Mouse (Mus musculus): ENCODE measurements around the gene Tspan4. TPM values are rescaled to one million over a fixed set of nuclear protein-coding genes. Genes with fewer than 3 reads are reported as not detected.

Gene Tspan4
- polyA plus RNA-seq, 1 experiment from 2014 or later = 107 TPM

GRCm38 (mm10) chr7:141510681-141511191 lies 35.7 kb downstream of the Tspan4 start:
- H3K4me3 ChIP-seq (ENCODE audit: low read depth, low read length) = no peak overlapping the region
- DNase-seq (ENCODE audit: low spot score) (no peak), ATAC-seq (no peak)
- H3K9ac ChIP-seq (replicated peaks; ENCODE audit: low read depth) = no peak overlapping the region
- 66% methylated on average over 8 of the region's 8 CpGs for WGBS
- no peak overlapping the region for H3K4me2 ChIP-seq (replicated peaks; ENCODE audit: low read depth, low read length)
- H3K36me3 ChIP-seq (ENCODE audit: insufficient read depth, low read length) = no peaks in the 10 kb centered on the region
- no peaks in the 10 kb centered on the region for H3K9me3 ChIP-seq (ENCODE audit: low read length)
- no peak overlapping the region for H3K27ac ChIP-seq (ENCODE audit: low read length)
- H3K4me1 ChIP-seq (ENCODE audit: insufficient read depth, low read depth, low read length) = no peaks in the 10 kb centered on the region
- TF ChIP-seq EP300 (IDR thresholded peaks at IDR 0.05) (no peak), CTCF (IDR thresholded peaks at IDR 0.05) (no peak)
- H3K27me3 ChIP-seq (replicated peaks; ENCODE audit: insufficient read depth, low read length) = no peaks in the 10 kb centered on the region

GRCm38 (mm10) chr7:141517638-141518037 lies 42.6 kb downstream of the Tspan4 start:
- TF ChIP-seq CTCF (IDR thresholded peaks at IDR 0.05) = no peak
- no peak for TF ChIP-seq EP300 (IDR thresholded peaks at IDR 0.05)

GRCm38 (mm10) chr7:141518296-141518695 lies 43.3 kb downstream of the Tspan4 start:
- H3K9ac ChIP-seq (replicated peaks; ENCODE audit: low read depth) = no peak overlapping the region
- ATAC-seq (no peak), DNase-seq (ENCODE audit: low spot score) (no peak)
- 89% methylated on average over 5 of the region's 5 CpGs for WGBS
- no peak overlapping the region for H3K4me3 ChIP-seq (ENCODE audit: low read depth, low read length)
- H3K36me3 ChIP-seq (ENCODE audit: insufficient read depth, low read length) = peaks cover 10% of the 10 kb centered on the region
- H3K27ac ChIP-seq (ENCODE audit: low read length) = no peak overlapping the region
- H3K4me2 ChIP-seq (replicated peaks; ENCODE audit: low read depth, low read length) = no peak overlapping the region
- no peaks in the 10 kb centered on the region for H3K4me1 ChIP-seq (ENCODE audit: insufficient read depth, low read depth, low read length)
- no peaks in the 10 kb centered on the region for H3K9me3 ChIP-seq (ENCODE audit: low read length)
- H3K27me3 ChIP-seq (replicated peaks; ENCODE audit: insufficient read depth, low read length) = no peaks in the 10 kb centered on the region
- TF ChIP-seq EP300 (IDR thresholded peaks at IDR 0.05) = no peak
- no peak for TF ChIP-seq CTCF (IDR thresholded peaks at IDR 0.05)

More at GRCm38 (mm10) chr7:141517638-141518037, 42.6 kb downstream of the Tspan4 start:
- no peak overlapping the region for H3K27ac ChIP-seq (ENCODE audit: low read length)
- H3K4me1 ChIP-seq (ENCODE audit: insufficient read depth, low read depth, low read length) = no peaks in the 10 kb centered on the region
- H3K4me2 ChIP-seq (replicated peaks; ENCODE audit: low read depth, low read length) = no peak overlapping the region
- no peak for ATAC-seq
- peaks cover 10% of the 10 kb centered on the region for H3K36me3 ChIP-seq (ENCODE audit: insufficient read depth, low read length)
- H3K9ac ChIP-seq (replicated peaks; ENCODE audit: low read depth) = no peak overlapping the region
- DNase-seq (ENCODE audit: low spot score) = no peak
- H3K27me3 ChIP-seq (replicated peaks; ENCODE audit: insufficient read depth, low read length) = no peaks in the 10 kb centered on the region
- H3K4me3 ChIP-seq (ENCODE audit: low read depth, low read length) = no peak overlapping the region
- no peaks in the 10 kb centered on the region for H3K9me3 ChIP-seq (ENCODE audit: low read length)
- 79% methylated on average over 4 of the region's 4 CpGs for WGBS

GRCm38 (mm10) chr7:141518926-141519325 lies 43.9 kb downstream of the Tspan4 start:
- H3K4me3 ChIP-seq (ENCODE audit: low read depth, low read length) = no peak overlapping the region
- H3K27ac ChIP-seq (ENCODE audit: low read length) = no peak overlapping the region
- H3K9me3 ChIP-seq (ENCODE audit: low read length) = no peaks in the 10 kb centered on the region
- no peak overlapping the region for H3K4me2 ChIP-seq (replicated peaks; ENCODE audit: low read depth, low read length)
- ATAC-seq = no peak
- 72% methylated on average over 3 of the region's 3 CpGs for WGBS
- H3K4me1 ChIP-seq (ENCODE audit: insufficient read depth, low read depth, low read length) = no peaks in the 10 kb centered on the region
- H3K27me3 ChIP-seq (replicated peaks; ENCODE audit: insufficient read depth, low read length) = no peaks in the 10 kb centered on the region
- peaks cover 10% of the 10 kb centered on the region for H3K36me3 ChIP-seq (ENCODE audit: insufficient read depth, low read length)
- TF ChIP-seq EP300 (IDR thresholded peaks at IDR 0.05) (no peak), CTCF (IDR thresholded peaks at IDR 0.05) (no peak)
- no peak for DNase-seq (ENCODE audit: low spot score)
- H3K9ac ChIP-seq (replicated peaks; ENCODE audit: low read depth) = no peak overlapping the region

GRCm38 (mm10) chr7:141519795-141520194 lies 44.8 kb downstream of the Tspan4 start:
- TF ChIP-seq CTCF (IDR thresholded peaks at IDR 0.05) = no peak
- TF ChIP-seq EP300 (IDR thresholded peaks at IDR 0.05) = no peak
- no peak for DNase-seq (ENCODE audit: low spot score)
- peaks cover 10% of the 10 kb centered on the region for H3K36me3 ChIP-seq (ENCODE audit: insufficient read depth, low read length)
- 94% methylated on average over 1 of the region's 1 CpGs for WGBS
- H3K4me2 ChIP-seq (replicated peaks; ENCODE audit: low read depth, low read length) = no peak overlapping the region
- no peak for ATAC-seq
- H3K4me1 ChIP-seq (ENCODE audit: insufficient read depth, low read depth, low read length) = no peaks in the 10 kb centered on the region
- H3K27me3 ChIP-seq (replicated peaks; ENCODE audit: insufficient read depth, low read length) = no peaks in the 10 kb centered on the region
- no peak overlapping the region for H3K4me3 ChIP-seq (ENCODE audit: low read depth, low read length)
- no peak overlapping the region for H3K27ac ChIP-seq (ENCODE audit: low read length)
- H3K9ac ChIP-seq (replicated peaks; ENCODE audit: low read depth) = no peak overlapping the region
- H3K9me3 ChIP-seq (ENCODE audit: low read length) = no peaks in the 10 kb centered on the region

GRCm38 (mm10) chr7:141523007-141523406 lies 48.0 kb downstream of the Tspan4 start:
- Histone ChIP-seq H3K27ac (ENCODE audit: low read length) (no peak overlapping the region), H3K27me3 (replicated peaks; ENCODE audit: insufficient read depth, low read length) (no peaks in the 10 kb centered on the region), H3K36me3 (ENCODE audit: insufficient read depth, low read length) (peaks cover 7% of the 10 kb centered on the region), H3K9ac (replicated peaks; ENCODE audit: low read depth) (no peak overlapping the region), H3K4me1 (ENCODE audit: insufficient read depth, low read depth, low read length) (no peaks in the 10 kb centered on the region), H3K9me3 (ENCODE audit: low read length) (no peaks in the 10 kb centered on the region), H3K4me2 (replicated peaks; ENCODE audit: low read depth, low read length) (no peak overlapping the region), H3K4me3 (ENCODE audit: low read depth, low read length) (no peak overlapping the region)
- 43% methylated on average over 3 of the region's 4 CpGs for WGBS
- DNase-seq (ENCODE audit: low spot score) (no peak), ATAC-seq (no peak)
- TF ChIP-seq CTCF (IDR thresholded peaks at IDR 0.05) (no peak), EP300 (IDR thresholded peaks at IDR 0.05) (no peak)

GRCm38 (mm10) chr7:141524271-141524670 lies 49.2 kb downstream of the Tspan4 start:
- ATAC-seq (no peak), DNase-seq (ENCODE audit: low spot score) (no peak)
- Histone ChIP-seq H3K9me3 (ENCODE audit: low read length) (no peaks in the 10 kb centered on the region), H3K4me3 (ENCODE audit: low read depth, low read length) (no peak overlapping the region), H3K27me3 (replicated peaks; ENCODE audit: insufficient read depth, low read length) (no peaks in the 10 kb centered on the region), H3K27ac (ENCODE audit: low read length) (no peak overlapping the region), H3K36me3 (ENCODE audit: insufficient read depth, low read length) (peaks cover 10% of the 10 kb centered on the region; the same call in 1 of the 2 replicates), H3K9ac (replicated peaks; ENCODE audit: low read depth) (no peak overlapping the region), H3K4me2 (replicated peaks; ENCODE audit: low read depth, low read length) (no peak overlapping the region), H3K4me1 (ENCODE audit: insufficient read depth, low read depth, low read length) (no peaks in the 10 kb centered on the region)
- 86% methylated on average over 4 of the region's 4 CpGs for WGBS
- no peak for TF ChIP-seq EP300 (IDR thresholded peaks at IDR 0.05)
- TF ChIP-seq CTCF (IDR thresholded peaks at IDR 0.05) = no peak

All from lung, postnatal 0 days (tissue).